12 mouse cellular contexts compared by ENCODE assay signal in the genomic region with DNA sequence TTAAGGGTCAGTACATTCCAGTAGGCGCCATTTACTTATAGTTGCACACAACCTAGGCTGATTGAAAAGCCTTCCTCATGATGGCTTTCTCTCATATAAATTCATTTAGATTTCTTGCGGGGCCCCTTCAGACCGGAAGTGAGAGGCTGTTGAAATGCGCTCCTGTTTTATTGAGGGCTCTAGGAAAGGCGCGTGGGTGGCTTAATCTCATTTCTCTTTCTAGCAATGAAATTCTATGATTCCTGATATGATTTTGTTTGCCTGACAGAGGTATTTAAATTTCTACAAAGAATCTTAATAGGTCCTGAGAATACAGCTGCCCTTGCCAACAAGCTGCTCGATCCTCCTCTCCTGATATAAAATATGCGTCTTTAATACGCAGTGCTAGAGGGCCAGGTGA. TPM values are rescaled to one million over a fixed set of nuclear protein-coding genes. Genes with fewer than 3 reads are reported as not detected.
DNase-seq lines count a peak whose midpoint lies in the region; ATAC-seq and TF ChIP-seq lines count a peak whose summit lies in the region.
"Had no signal": no experiment of that assay in that cellular context is flagged by ENCODE, and none has a peak within 500 bp of the region (broad histone marks: within the 10 kb centered on the region; RNA-seq: fewer than 3 reads in every experiment).

No protein-coding gene starts in this region.

- H3K27me3 ChIP-seq in forebrain, postnatal 0 days (ENCODE audit: insufficient read depth, low read length): no peaks in the 10 kb centered on the region
- H3K27me3 ChIP-seq in midbrain, embryonic 10.5 days (ENCODE audit: low read depth, poor library complexity, severe bottlenecking): no peaks in the 10 kb centered on the region
- no peaks in the 10 kb centered on the region for H3K27me3 ChIP-seq in neural tube, embryonic 14.5 days (ENCODE audit: control insufficient read depth, insufficient read depth, low read length)

- DNase-seq in left cerebral cortex, postnatal 25 days (ENCODE audit: low spot score in 2 of 2): peak; percentile 36 to 66
- no peak for DNase-seq in left cerebral cortex, adult 8-10 months (ENCODE audit: low spot score in 2 of 2)
- no peak for DNase-seq in forebrain, postnatal 0 days
- DNase-seq in midbrain, embryonic 10.5 days (ENCODE audit: low spot score): no peak
- no peak for DNase-seq in frontal cortex, postnatal 14 days (ENCODE audit: low spot score in 2 of 2)
- DNase-seq: adrenal gland, adult 2 months; cerebellum, adult 9-10 months; kidney, postnatal 25 days had no signal

- peak overlapping the region; percentile 88 for H3K4me3 ChIP-seq in forebrain, postnatal 0 days (ENCODE audit: low read depth, low read length)
- peak overlapping the region; percentile 36; the same call in 1 of the 2 replicates for H3K4me3 ChIP-seq in midbrain, embryonic 10.5 days
- peak overlapping the region; percentile 78; the same call in 1 of the 2 replicates for H3K4me3 ChIP-seq in neural tube, embryonic 14.5 days (ENCODE audit: low read depth, low read length)
- H3K4me3 ChIP-seq: intestine, embryonic 15.5 days had no signal

- intact Hi-C loops in left cerebral cortex, postnatal 25 days (cut with DNase I): loop anchor here (5.0 kb wide), 1 partner anchor 156 kb away; no protein-coding TSS in a partner anchor

- H3K9ac ChIP-seq in forebrain, postnatal 0 days: peak overlapping the region; percentile 90
- no peak overlapping the region for H3K9ac ChIP-seq in neural tube, embryonic 14.5 days (replicated peaks; ENCODE audit: low read depth, low read length)
- H3K9ac ChIP-seq: intestine, embryonic 15.5 days had no signal

- no peak for ATAC-seq in forebrain, postnatal 0 days
- no peak for ATAC-seq in neural tube, embryonic 14.5 days (ENCODE audit: low read depth)
- ATAC-seq in erythroid progenitor cell, adult 5-6 weeks (replicated peaks; ENCODE audit: low FRiP score, poor library complexity, severe bottlenecking): no peak
- no peak for ATAC-seq in megakaryocyte, adult 5-6 weeks (ENCODE audit: poor library complexity, severe bottlenecking)
- ATAC-seq: intestine, embryonic 15.5 days had no signal

- H3K4me2 ChIP-seq in forebrain, postnatal 0 days (ENCODE audit: low read depth): peak overlapping the region; percentile 85
- peak overlapping the region; percentile 96 for H3K4me2 ChIP-seq in neural tube, embryonic 14.5 days (ENCODE audit: low read depth, low read length)
- H3K4me2 ChIP-seq: intestine, embryonic 15.5 days had no signal

- H3K9me3 ChIP-seq in forebrain, postnatal 0 days (ENCODE audit: low read length): no peaks in the 10 kb centered on the region
- no peaks in the 10 kb centered on the region for H3K9me3 ChIP-seq in midbrain, embryonic 10.5 days (replicated peaks)
- no peaks in the 10 kb centered on the region for H3K9me3 ChIP-seq in neural tube, embryonic 14.5 days (ENCODE audit: control insufficient read depth, low read length)
- H3K9me3 ChIP-seq: intestine, embryonic 15.5 days had no signal

- peaks cover 26% of the 10 kb centered on the region for H3K4me1 ChIP-seq in forebrain, postnatal 0 days (ENCODE audit: insufficient read depth)
- H3K4me1 ChIP-seq in midbrain, embryonic 10.5 days: peaks cover 99% of the 10 kb centered on the region
- peaks cover 62% of the 10 kb centered on the region for H3K4me1 ChIP-seq in neural tube, embryonic 14.5 days (ENCODE audit: control insufficient read depth, insufficient read depth, low read length)

- H3K27ac ChIP-seq in forebrain, postnatal 0 days (ENCODE audit: low read depth, low read length): peak overlapping the region; percentile 97
- 0 out of 2 replicates have a peak overlapping the region, but pooled peaks have one; percentile 47 for H3K27ac ChIP-seq in midbrain, embryonic 10.5 days (replicated peaks)
- no peak overlapping the region for H3K27ac ChIP-seq in neural tube, embryonic 14.5 days (ENCODE audit: low read depth, low read length)
- H3K27ac ChIP-seq: intestine, embryonic 15.5 days had no signal

- 35% methylated on average over 9 of the region's 9 CpGs for WGBS in forebrain, postnatal 0 days
- 86% methylated on average over 9 of the region's 9 CpGs for WGBS in midbrain, embryonic 10.5 days
- 67% methylated on average over 9 of the region's 9 CpGs for WGBS in neural tube, embryonic 14.5 days

- TF ChIP-seq CTCF in forebrain, postnatal 0 days (IDR thresholded peaks at IDR 0.05; ENCODE audit: low read depth): no peak

- H3K36me3 ChIP-seq in forebrain, postnatal 0 days (ENCODE audit: insufficient read depth): peaks cover 28% of the 10 kb centered on the region
- H3K36me3 ChIP-seq in midbrain, embryonic 10.5 days: peaks cover 93% of the 10 kb centered on the region
- no peaks in the 10 kb centered on the region for H3K36me3 ChIP-seq in neural tube, embryonic 14.5 days (ENCODE audit: control insufficient read depth, insufficient read depth, low read length)
- H3K36me3 ChIP-seq: intestine, embryonic 15.5 days had no signal

RNA-seq across cellular contexts. Expression of gene Mn1, which starts 8.7 kb away (rescaled TPM):
- 10 to 100 TPM; 62.8 to 63.4 TPM for total RNA-seq in left cerebral cortex, postnatal 25 days (2021)
- total RNA-seq in left cerebral cortex, adult 8-10 months (2022): 10 to 100 TPM; 52.4 to 55.5 (median 53.9) TPM
- 108 and 123 TPM in 2 replicates for total RNA-seq in forebrain, postnatal 0 days (2014; rRNA removed)
- 57.9 and 73.2 TPM in 2 replicates for polyA plus RNA-seq in forebrain, postnatal 0 days (2015; fragmentation: Nextera tagmentation; extraction: Ambion mirVana)
- polyA plus RNA-seq in midbrain, embryonic 10.5 days (2016; fragmentation: Nextera tagmentation; extraction: Ambion mirVana): 53.0 and 63.2 TPM in 2 replicates
- polyA plus RNA-seq in neural tube, embryonic 14.5 days (2014; fragmentation: Nextera tagmentation; extraction: Ambion mirVana): 18.6 and 19.2 TPM in 2 replicates
- total RNA-seq in erythroid progenitor cell, adult 5-6 weeks (2015; ENCODE audit: low replicate concordance): 0.36 TPM in 1 of 2 replicates, not detected in the other
- 0.13 TPM in 1 of 2 replicates, not detected in the other for total RNA-seq in erythroid progenitor cell, adult 5-6 weeks (2017; ENCODE audit: low replicate concordance)
- 0.27 TPM in 1 of 2 replicates, not detected in the other for total RNA-seq in megakaryocyte, adult 5-6 weeks (2015)
- 0.12 and 0.15 TPM in 2 replicates for total RNA-seq in megakaryocyte, adult 5-6 weeks (2017)

Comparison
In these comparisons a context has a peak if more than half of its experiments do, and no peak if none do; other contexts are left out.
1. DNase-seq: peak in left cerebral cortex, postnatal 25 days (2 of 2); none in left cerebral cortex, adult 8-10 months (0 of 2), forebrain, postnatal 0 days (single experiment), midbrain, embryonic 10.5 days (single experiment) and frontal cortex, postnatal 14 days (0 of 2).
2. H3K4me3 ChIP-seq: peak in every context shown above with its lines; median percentile 88 in forebrain, postnatal 0 days; 78 in neural tube, embryonic 14.5 days; 36 in midbrain, embryonic 10.5 days.
3. RNA of gene Mn1, which starts 8.7 kb away (total RNA-seq): 108 to 123 TPM in forebrain, postnatal 0 days, 62.8 to 63.4 TPM in left cerebral cortex, postnatal 25 days and 52.4 to 55.5 TPM in left cerebral cortex, adult 8-10 months; 0.12 to 0.27 TPM in megakaryocyte, adult 5-6 weeks and 0.13 to 0.36 TPM in erythroid progenitor cell, adult 5-6 weeks; every median in the first group is over 10 times any median in the second.